Comparison of ENCODE assay signal across 8 mouse cellular contexts in the genomic region with DNA sequence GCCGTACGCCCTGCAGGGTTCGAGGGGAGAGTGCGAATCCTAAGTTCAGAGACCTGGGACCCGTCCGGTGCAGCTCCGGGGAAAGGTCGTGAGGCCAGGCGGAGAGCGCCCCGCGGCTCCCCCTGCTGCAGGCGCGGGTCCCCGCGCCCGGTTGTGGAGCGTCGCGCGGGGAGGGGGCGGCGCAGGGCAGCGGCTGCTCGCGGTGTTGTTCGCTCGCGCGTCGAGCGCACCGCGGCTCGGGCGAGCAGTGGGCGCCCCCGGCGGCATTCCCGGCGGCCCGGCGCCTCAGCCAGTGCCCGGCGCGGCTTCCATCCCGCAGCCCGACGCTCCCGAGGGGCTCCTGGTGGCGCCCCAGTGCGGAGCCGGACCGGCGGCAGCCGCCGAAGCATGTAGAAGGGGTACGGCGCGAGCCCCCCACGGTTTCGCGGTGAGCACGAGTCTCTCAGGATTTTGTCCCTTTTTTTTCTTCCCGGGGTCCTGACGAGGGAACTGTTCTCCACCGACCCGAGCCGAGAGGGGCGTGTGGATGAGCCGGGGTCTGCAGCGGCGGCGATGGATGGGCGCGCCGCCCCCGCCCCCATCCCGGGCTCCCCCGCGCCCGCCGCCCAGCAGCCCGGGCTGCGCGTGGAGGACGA. TPM values are rescaled to one million over a fixed set of nuclear protein-coding genes. Genes with fewer than 3 reads are reported as not detected.
DNase-seq lines count a peak whose midpoint lies in the region; ATAC-seq and TF ChIP-seq lines count a peak whose summit lies in the region.

No protein-coding gene starts in this region.

- TF ChIP-seq CTCF in cerebellum, adult 2 months (IDR thresholded peaks at IDR 0.05; ENCODE audit: borderline replicate concordance, insufficient read depth, low read depth, low read length): no peak

- peak overlapping the region; percentile 98 for H3K27ac ChIP-seq in cerebellum, adult 2 months (ENCODE audit: insufficient read depth, low read length)
- peak overlapping the region; percentile 99 for H3K27ac ChIP-seq in hindbrain, embryonic 10.5 days
- peak overlapping the region; percentile 96 for H3K27ac ChIP-seq in midbrain, embryonic 11.5 days (ENCODE audit: low read depth, low read length)

- intact Hi-C loops in left cerebral cortex, postnatal 14 days (cut with DNase I): loop anchor here (2.0 to 5.0 kb wide), 4 partner anchors 41 to 231 kb away; a partner anchor contains a TSS

- WGBS in cerebellum, adult 2 months: under 1% methylated on average over 85 of the region's 87 CpGs
- WGBS in hindbrain, embryonic 10.5 days: under 1% methylated on average over 87 of the region's 87 CpGs
- WGBS in midbrain, embryonic 11.5 days: under 1% methylated on average over 69 of the region's 87 CpGs

- DNase-seq in cerebellum, adult 2 months: no peak
- DNase-seq in cerebellum, adult 9-11 months: no peak
- peak; percentile 16 to 21 for DNase-seq in spleen, postnatal 10 days (ENCODE audit: low spot score in 2 of 2)
- DNase-seq in spleen, postnatal 36 days (ENCODE audit: low spot score in 2 of 2): no peak
- DNase-seq in hindbrain, embryonic 10.5 days (ENCODE audit: low spot score): peak; percentile 64
- DNase-seq in midbrain, embryonic 11.5 days (ENCODE audit: low spot score, missing footprints): peak; percentile 95
- no peak for DNase-seq in right cerebral cortex, postnatal 10 days (ENCODE audit: low spot score in 2 of 2)
- no peak for DNase-seq in left cerebral cortex, postnatal 14 days (ENCODE audit: low spot score in 2 of 2)

- H3K36me3 ChIP-seq in hindbrain, embryonic 10.5 days: peaks cover 10% of the 10 kb centered on the region; the same call in 1 of the 2 replicates
- H3K36me3 ChIP-seq in midbrain, embryonic 11.5 days (ENCODE audit: control insufficient read depth, insufficient read depth, low read length): no peaks in the 10 kb centered on the region

- H3K9me3 ChIP-seq in hindbrain, embryonic 10.5 days: no peaks in the 10 kb centered on the region
- no peaks in the 10 kb centered on the region for H3K9me3 ChIP-seq in midbrain, embryonic 11.5 days (ENCODE audit: control insufficient read depth, low read length)

- H3K4me3 ChIP-seq in cerebellum, adult 2 months (replicated peaks; ENCODE audit: insufficient read depth, low read depth, low read length): peak overlapping the region; percentile 77
- peak overlapping the region; percentile 95 for H3K4me3 ChIP-seq in hindbrain, embryonic 10.5 days
- peak overlapping the region; percentile 95 for H3K4me3 ChIP-seq in midbrain, embryonic 11.5 days (ENCODE audit: low read depth, low read length)

- peak overlapping the region; percentile 53 for H3K4me2 ChIP-seq in midbrain, embryonic 11.5 days

- peak overlapping the region; percentile 96 for H3K9ac ChIP-seq in midbrain, embryonic 11.5 days (ENCODE audit: low read length)

- TF ChIP-seq POLR2A in cerebellum, adult 2 months (IDR thresholded peaks at IDR 0.05; ENCODE audit: borderline replicate concordance, insufficient read depth, low read length): peak; percentile 64

- H3K27me3 ChIP-seq in cerebellum, adult 2 months (ENCODE audit: control insufficient read depth, insufficient read depth, low read length): no peaks in the 10 kb centered on the region
- no peaks in the 10 kb centered on the region for H3K27me3 ChIP-seq in hindbrain, embryonic 10.5 days (ENCODE audit: insufficient read depth, poor library complexity, severe bottlenecking)
- no peaks in the 10 kb centered on the region for H3K27me3 ChIP-seq in midbrain, embryonic 11.5 days (ENCODE audit: control insufficient read depth, insufficient read depth, low read length)

- H3K4me1 ChIP-seq in cerebellum, adult 2 months (ENCODE audit: control insufficient read depth, insufficient read depth, low read length): peaks cover 6% of the 10 kb centered on the region; the same call in 1 of the 2 replicates
- peaks cover 33% of the 10 kb centered on the region for H3K4me1 ChIP-seq in hindbrain, embryonic 10.5 days (replicated peaks)
- H3K4me1 ChIP-seq in midbrain, embryonic 11.5 days (ENCODE audit: control insufficient read depth, insufficient read depth, low read length): peaks cover 5% of the 10 kb centered on the region

- peak; percentile 91 for ATAC-seq in midbrain, embryonic 11.5 days (ENCODE audit: low FRiP score)

RNA-seq across cellular contexts. Expression of a gene that starts 0.5 kb away (rescaled TPM):
- 53.7 and 61.1 TPM in 2 replicates for polyA plus RNA-seq in cerebellum, adult 2 months (2012; rRNA removed)
- polyA plus RNA-seq in hindbrain, embryonic 10.5 days (2016; fragmentation: Nextera tagmentation; extraction: Ambion mirVana): 51.6 and 60.5 TPM in 2 replicates
- polyA plus RNA-seq in midbrain, embryonic 11.5 days (2014; fragmentation: Nextera tagmentation; extraction: Ambion mirVana): 49.1 and 55.3 TPM in 2 replicates
- total RNA-seq in left cerebral cortex, postnatal 14 days (2021): 100 to 1,000 TPM; 327 to 340 TPM

RNA-seq across cellular contexts. Expression of a gene that starts 0.7 kb away (rescaled TPM):
- 20.6 and 24.1 TPM in 2 replicates for polyA plus RNA-seq in cerebellum, adult 2 months (2012; rRNA removed)
- polyA plus RNA-seq in hindbrain, embryonic 10.5 days (2016; fragmentation: Nextera tagmentation; extraction: Ambion mirVana): 28.0 and 34.8 TPM in 2 replicates
- polyA plus RNA-seq in midbrain, embryonic 11.5 days (2014; fragmentation: Nextera tagmentation; extraction: Ambion mirVana): 38.7 and 38.9 TPM in 2 replicates
- total RNA-seq in left cerebral cortex, postnatal 14 days (2021): 10 to 100 TPM; 41.3 to 48.3 TPM

Comparison
In these comparisons a context has a peak if more than half of its experiments do, and no peak if none do; other contexts are left out.
1. DNase-seq: peak in spleen, postnatal 10 days (2 of 2), hindbrain, embryonic 10.5 days (single experiment) and midbrain, embryonic 11.5 days (single experiment); none in cerebellum, adult 2 months (0 of 2), cerebellum, adult 9-11 months (single experiment), spleen, postnatal 36 days (0 of 2), right cerebral cortex, postnatal 10 days (0 of 2) and left cerebral cortex, postnatal 14 days (0 of 2).
2. Peak in every context shown above with its lines, with median percentiles within 50 percentile points of each other: H3K27ac ChIP-seq and H3K4me3 ChIP-seq.